Mouse (Mus musculus) C2C12 (cell line): Measurements from ENCODE around the gene Tecpr1.

Source experiments
- CTCF ChIP-seq: IDR thresholded peaks from one replicate; pipeline ENCODE4 v1.5.1; 2011; ENCODE audit not compliant: control insufficient read depth, insufficient read depth, insufficient read length
- USF1 ChIP-seq: IDR thresholded peaks from one replicate; pipeline ENCODE4 v1.6.1; 2011; ENCODE audit warnings: low read depth, mild to moderate bottlenecking, control low read depth, moderate library complexity

- TF ChIP-seq USF1 (no peak), CTCF (no peak)
Observed at GRCm38 (mm10) chr5:144202430-144202829, 21.0 kb downstream of the Tecpr1 start.
